Mouse (Mus musculus): ENCODE measurements at regions not wholly inside any gene's neighbourhood (a gene's known extent, or its start where the extent isn't known, plus 50 kb on each side); places are given as distances from the start of the nearest gene placed in this dataset.

DNA sequence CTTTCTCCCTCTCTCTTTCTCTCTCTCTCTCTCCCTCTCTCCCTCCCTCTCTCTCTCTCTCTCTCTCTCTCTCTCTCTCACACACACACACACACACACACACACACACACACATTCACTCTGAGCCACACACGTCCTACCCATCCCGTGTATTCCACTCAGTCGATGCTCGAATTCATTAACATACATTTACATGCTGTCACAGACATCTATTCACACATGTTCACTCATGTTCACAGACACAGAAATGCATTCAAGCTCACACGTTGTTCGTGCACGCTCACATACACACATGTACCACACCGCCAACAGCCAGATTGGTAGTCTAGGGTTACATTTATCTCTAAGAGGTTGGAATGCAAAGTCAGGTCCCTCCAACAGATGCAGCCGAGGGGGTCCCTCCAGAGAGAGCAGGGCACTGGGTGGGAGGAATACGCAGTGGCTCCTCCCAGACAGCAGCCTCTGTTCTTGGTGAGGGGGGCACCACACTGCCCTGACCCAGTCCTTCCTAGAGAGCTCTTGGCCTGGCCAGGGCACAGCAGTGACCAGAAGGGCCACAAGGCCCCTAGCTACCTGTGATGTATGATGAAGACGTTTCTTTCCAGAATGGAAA lies 96.8 kb downstream of the Tle3 start:
- no peak overlapping the region for H3K4me3 ChIP-seq (ENCODE audit: low read depth, low read length)
- H3K4me1 ChIP-seq (ENCODE audit: control insufficient read depth, insufficient read depth, low read length), result no peaks in the 10 kb centered on the region
- H3K9ac ChIP-seq (replicated peaks; ENCODE audit: low read length), result no peak overlapping the region
- H3K9me3 ChIP-seq (replicated peaks; ENCODE audit: control insufficient read depth, low read length), result no peaks in the 10 kb centered on the region; the same call in 1 of the 2 replicates
- no peak overlapping the region for H3K27ac ChIP-seq (replicated peaks; ENCODE audit: low read depth, low read length)
- ATAC-seq (replicated peaks; ENCODE audit: insufficient number of reproducible peaks, low FRiP score, low TSS enrichment, low read depth) (no peak), DNase-seq (ENCODE audit: low spot score) (no peak)
- no peaks in the 10 kb centered on the region for H3K27me3 ChIP-seq (ENCODE audit: control insufficient read depth, insufficient read depth, low read length)
- 53% methylated on average over 11 of the region's 11 CpGs for WGBS
- no peak overlapping the region for H3K4me2 ChIP-seq (ENCODE audit: low read depth, low read length)
- H3K36me3 ChIP-seq (replicated peaks; ENCODE audit: control insufficient read depth, insufficient read depth, low read depth, low read length), result no peaks in the 10 kb centered on the region

DNA sequence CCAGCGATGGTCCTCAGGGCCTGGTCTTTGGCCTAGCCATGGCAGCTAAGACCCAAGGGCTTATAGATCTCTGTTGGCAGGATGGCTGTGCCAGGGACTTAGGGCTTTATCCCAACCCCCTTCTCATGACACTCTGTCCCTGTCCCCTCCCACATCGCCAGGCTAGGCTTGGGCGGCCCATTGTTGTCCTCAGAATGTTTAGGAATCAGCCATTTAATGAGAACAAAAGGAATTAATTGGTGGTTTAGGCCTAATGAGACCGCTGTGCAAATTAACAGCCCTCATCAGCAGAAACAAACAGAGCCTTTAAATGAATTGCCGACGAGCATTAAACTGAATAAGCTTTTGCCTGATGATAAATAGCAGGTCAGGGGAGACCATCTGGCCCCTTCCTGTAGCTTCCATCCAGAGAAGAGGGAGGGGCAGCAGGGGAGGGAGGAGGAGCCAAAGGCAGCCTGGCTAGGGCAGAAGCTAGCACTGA lies 96.2 kb downstream of the Tle3 start:
- Histone ChIP-seq H3K27me3 (ENCODE audit: control insufficient read depth, insufficient read depth, low read length) (no peaks in the 10 kb centered on the region), H3K27ac (replicated peaks; ENCODE audit: low read depth, low read length) (no peak overlapping the region), H3K4me3 (ENCODE audit: low read depth, low read length) (no peak overlapping the region), H3K9me3 (replicated peaks; ENCODE audit: control insufficient read depth, low read length) (no peaks in the 10 kb centered on the region; the same call in 1 of the 2 replicates), H3K36me3 (replicated peaks; ENCODE audit: control insufficient read depth, insufficient read depth, low read depth, low read length) (no peaks in the 10 kb centered on the region), H3K9ac (replicated peaks; ENCODE audit: low read length) (no peak overlapping the region), H3K4me1 (ENCODE audit: control insufficient read depth, insufficient read depth, low read length) (no peaks in the 10 kb centered on the region), H3K4me2 (ENCODE audit: low read depth, low read length) (no peak overlapping the region)
- peak; percentile 58 for DNase-seq (ENCODE audit: low spot score)
- 28% methylated on average over 6 of the region's 6 CpGs for WGBS
- ATAC-seq (replicated peaks; ENCODE audit: insufficient number of reproducible peaks, low FRiP score, low TSS enrichment, low read depth), result peak; percentile 70; the same call in 1 of the 2 replicates

Measured in embryonic facial prominence, embryonic 11.5 days (tissue).